Mouse (Mus musculus): ENCODE measurements at regions not wholly inside any gene's neighbourhood (a gene's known extent, or its start where the extent isn't known, plus 50 kb on each side); places are given as distances from the start of the nearest gene placed in this dataset.

DNA sequence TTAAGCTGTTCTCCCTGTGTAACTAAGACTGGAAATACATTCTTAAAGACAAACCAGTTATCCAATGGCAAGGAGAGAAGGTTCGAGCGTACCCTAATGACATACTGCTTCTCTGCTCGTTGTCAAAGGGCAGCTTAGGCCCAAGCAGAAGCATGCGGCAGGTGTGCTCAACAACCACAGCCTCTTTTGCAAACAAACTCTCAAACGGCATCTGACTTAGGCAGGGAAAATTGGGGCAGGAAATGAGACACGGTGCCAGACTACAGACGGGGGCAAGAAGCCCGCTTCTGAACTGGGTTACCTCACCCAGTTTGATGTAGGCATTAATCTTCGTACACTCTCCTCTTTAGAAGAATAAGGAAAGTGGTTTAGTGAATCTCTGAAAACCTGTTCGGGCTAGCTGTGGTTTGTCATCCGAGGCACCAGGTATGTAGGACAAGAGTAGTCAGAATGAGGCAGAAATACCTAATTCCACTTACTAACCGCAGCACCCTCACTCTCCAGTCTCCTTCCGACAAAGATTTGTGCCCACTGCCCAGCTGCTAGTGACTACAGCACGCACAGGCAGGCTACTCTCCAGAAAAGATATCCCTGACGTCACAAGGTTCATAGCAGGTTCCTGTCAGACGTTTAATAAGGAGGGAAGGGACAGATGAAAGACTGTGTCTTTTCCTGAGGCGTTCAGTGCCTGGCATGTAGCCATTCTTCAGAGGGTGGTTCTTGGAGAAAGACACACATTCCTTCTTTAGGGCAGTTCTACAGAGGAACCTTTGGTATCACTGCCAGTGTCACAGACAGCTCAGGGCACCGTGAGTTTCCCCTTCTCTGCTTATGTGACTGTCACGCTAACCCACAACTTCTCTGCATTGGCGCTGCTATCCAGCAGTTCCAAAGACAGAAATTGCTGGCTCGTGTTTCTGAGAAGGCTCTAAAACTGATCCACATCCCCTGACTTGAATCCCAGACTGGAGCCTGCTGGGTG lies 175.8 kb downstream of the Tmx1 start:
- DNase-seq (ENCODE audit: extremely low spot score, low read depth, low spot score), result no peak

- DNase-seq (ENCODE audit: extremely low spot score, low read depth, low spot score), result no peak
These were observed 176.5 kb downstream of the Tmx1 start for GRCm38 (mm10) chr12:70629371-70629770.

DNA sequence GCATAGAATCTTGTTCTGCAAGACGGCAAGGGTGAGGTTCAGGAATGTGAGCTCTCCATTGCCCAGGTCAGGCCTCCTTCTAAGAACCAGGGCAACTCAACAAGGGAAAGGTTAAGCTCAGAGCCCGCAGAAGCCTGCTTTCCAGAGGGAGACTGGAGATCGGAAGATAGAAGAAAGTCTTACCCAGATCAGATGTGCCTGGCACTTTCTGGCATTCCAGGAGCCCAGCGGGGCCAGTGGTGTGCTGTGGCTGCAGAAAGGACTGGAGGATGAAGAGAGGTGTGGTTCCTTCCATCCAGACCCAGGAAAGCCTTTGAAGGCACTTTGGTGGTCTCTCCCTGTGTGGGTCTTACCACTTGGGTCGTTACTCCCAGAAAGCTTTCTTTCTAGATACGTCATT lies 178.4 kb downstream of the Tmx1 start:
- DNase-seq (ENCODE audit: extremely low spot score, low read depth, low spot score), result no peak

DNA sequence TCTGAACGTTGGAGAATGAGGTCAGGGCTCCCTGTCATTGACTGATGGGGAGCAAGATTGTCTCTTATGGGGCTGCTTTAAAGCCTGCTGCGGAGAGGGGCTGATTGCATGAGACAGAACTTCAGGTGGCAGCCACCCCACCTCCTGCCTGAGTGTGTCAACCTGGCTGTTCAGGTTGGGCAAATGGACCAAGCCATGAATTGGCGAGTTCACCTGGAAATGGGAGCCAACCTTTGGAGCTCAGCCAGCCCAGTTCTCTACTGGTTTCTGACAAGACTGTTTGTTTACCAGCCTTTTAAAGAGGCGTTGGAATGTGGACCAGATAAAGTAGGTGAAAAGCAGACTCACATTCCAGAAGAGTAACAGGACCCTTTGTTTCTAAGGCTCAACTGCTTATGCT lies 180.3 kb downstream of the Tmx1 start:
- DNase-seq (ENCODE audit: extremely low spot score, low read depth, low spot score), result no peak

DNA sequence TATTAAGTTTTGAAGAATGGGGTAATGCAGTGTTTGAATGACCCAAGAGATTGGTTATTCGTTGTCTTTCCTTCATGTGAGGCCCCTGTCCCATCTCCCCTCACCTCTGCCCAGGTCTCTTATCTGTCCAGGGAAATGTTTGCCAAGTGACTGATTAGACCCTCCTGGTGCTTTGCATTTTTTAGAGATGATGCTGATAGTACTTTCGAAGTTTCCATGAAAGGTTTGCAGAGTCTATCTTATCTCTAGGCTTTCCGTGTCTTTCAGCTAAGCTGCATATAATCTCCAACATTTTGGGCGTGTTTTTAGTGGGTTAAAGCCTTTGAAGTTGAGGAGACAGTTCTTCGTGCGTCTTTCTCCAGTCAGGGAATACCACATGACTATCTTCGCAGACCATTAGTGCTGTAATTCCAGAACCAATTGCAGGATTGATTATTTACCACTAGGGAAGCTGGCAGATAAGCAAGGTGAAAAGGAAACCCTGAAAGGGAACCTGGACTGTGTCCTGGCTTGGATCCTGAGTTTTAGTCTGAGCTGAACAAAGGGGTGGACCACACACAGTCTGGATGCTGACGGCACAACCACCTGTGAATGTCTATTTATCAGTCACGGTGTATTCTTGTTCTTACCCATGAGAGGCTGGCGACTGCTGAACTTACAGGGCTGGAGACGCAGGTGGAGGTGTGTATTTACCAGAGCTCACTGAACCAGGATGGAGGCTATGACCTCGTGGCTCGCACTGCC lies 180.9 kb downstream of the Tmx1 start:
- no peak for DNase-seq (ENCODE audit: extremely low spot score, low read depth, low spot score)

DNA sequence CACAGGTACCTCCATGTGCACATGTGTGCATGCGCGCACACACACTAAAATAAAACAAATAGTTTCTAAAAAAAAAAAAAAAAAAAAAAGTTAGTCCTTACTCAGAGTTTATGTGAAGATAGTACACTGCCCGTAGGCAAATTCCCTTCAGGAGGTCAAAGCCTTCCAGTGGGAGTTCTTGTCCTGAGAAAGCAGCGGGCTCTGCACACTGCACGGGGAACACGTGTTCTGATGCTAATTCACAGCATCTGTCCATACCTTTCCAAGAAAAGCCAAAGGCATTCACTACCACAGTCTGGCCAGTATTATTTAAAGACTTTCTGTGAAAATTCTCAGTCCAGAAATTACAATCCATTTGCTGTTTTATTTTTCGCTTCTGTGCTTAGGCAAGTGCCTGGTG lies 183.1 kb downstream of the Tmx1 start:
- no peak for DNase-seq (ENCODE audit: extremely low spot score, low read depth, low spot score)

- DNase-seq (ENCODE audit: extremely low spot score, low read depth, low spot score), result no peak
These were observed 185.1 kb upstream of the Frmd6 start for GRCm38 (mm10) chr12:70640186-70640585.

- DNase-seq (ENCODE audit: extremely low spot score, low read depth, low spot score), result no peak
These were observed 180.4 kb upstream of the Frmd6 start for GRCm38 (mm10) chr12:70644910-70645309.

GRCm38 (mm10) chr12:70645407-70645806 lies 179.9 kb upstream of the Frmd6 start:
- DNase-seq (ENCODE audit: extremely low spot score, low read depth, low spot score), result no peak

GRCm38 (mm10) chr12:70647516-70647915 lies 177.8 kb upstream of the Frmd6 start:
- no peak for DNase-seq (ENCODE audit: extremely low spot score, low read depth, low spot score)

DNA sequence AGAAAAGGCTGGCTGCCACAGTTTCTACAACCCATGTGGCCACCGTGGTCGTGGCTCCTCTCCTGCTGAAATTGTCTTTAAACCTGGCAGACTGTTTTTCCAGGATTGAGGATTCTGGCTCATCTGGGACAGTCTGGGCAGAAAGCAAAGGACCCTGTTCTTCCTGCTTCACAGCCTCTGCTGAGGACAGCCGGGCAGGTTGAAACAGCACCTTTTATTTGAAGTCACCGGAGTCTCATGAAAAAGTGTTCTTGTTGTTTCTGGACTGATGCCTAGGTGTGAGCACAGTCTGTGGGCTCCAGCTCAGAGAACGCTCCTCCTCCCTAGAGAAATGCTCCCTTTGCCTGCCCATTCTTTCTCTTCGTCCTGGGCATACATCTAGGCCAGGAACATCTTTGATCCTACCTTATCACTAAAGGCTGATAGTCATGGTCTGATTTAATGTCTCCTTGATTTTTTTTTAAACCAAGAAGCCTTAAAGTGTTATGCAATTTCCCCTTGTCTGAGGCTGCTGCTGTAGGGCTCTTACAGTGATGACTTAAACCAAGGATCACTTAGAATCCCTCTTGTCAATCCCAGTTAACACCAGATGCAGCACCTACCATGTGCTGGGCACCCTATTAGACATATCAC lies 177.0 kb upstream of the Frmd6 start:
- DNase-seq (ENCODE audit: extremely low spot score, low read depth, low spot score), result no peak

- no peak for DNase-seq (ENCODE audit: extremely low spot score, low read depth, low spot score)
These were observed 176.5 kb upstream of the Frmd6 start for GRCm38 (mm10) chr12:70648812-70649188.

- no peak for DNase-seq (ENCODE audit: extremely low spot score, low read depth, low spot score)
These were observed 175.6 kb upstream of the Frmd6 start for GRCm38 (mm10) chr12:70649691-70650090.

- DNase-seq (ENCODE audit: extremely low spot score, low read depth, low spot score), result no peak
These were observed 174.8 kb upstream of the Frmd6 start for GRCm38 (mm10) chr12:70650470-70650869.

DNA sequence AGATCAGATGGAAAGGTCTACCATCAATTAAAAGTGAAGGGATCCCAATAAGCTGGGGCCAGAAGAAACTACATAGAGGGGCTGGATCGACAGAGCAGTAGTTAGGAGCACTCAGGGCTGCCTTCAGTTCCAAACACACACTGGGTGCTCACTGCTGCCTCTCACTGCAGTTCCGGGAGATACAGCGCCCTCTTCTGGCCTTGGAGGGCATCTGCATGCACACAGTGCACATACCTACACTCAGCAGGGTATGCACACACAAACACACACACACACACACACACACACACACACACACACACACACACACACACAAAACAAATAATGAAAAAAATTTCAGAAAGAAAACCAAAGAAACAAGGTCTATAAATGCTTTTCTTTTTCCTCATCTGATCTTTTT lies 172.6 kb upstream of the Frmd6 start:
- no peak for DNase-seq (ENCODE audit: extremely low spot score, low read depth, low spot score)

GRCm38 (mm10) chr12:70653971-70654370 lies 171.3 kb upstream of the Frmd6 start:
- no peak for DNase-seq (ENCODE audit: extremely low spot score, low read depth, low spot score)

GRCm38 (mm10) chr12:70654546-70654945 lies 170.8 kb upstream of the Frmd6 start:
- DNase-seq (ENCODE audit: extremely low spot score, low read depth, low spot score), result no peak

DNA sequence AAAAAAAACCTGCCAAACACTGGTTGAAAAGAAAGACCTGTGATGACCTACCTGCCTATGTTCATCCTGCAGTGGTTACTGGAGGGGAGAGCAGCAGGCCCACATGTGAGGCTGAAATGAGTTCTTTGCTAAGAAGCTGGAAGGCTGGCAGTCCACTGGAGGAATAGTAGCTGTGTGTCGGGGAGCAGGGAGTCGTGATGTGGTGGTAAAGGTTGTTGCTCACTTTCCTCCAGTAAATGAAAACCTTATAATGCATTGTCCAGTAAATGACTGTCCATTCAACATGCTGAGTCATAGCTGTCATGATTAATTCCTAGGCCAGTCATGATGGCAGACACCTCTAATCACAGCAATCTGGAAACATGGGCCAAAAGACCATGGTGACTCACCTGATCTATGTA lies 169.9 kb upstream of the Frmd6 start:
- no peak for DNase-seq (ENCODE audit: extremely low spot score, low read depth, low spot score)

DNA sequence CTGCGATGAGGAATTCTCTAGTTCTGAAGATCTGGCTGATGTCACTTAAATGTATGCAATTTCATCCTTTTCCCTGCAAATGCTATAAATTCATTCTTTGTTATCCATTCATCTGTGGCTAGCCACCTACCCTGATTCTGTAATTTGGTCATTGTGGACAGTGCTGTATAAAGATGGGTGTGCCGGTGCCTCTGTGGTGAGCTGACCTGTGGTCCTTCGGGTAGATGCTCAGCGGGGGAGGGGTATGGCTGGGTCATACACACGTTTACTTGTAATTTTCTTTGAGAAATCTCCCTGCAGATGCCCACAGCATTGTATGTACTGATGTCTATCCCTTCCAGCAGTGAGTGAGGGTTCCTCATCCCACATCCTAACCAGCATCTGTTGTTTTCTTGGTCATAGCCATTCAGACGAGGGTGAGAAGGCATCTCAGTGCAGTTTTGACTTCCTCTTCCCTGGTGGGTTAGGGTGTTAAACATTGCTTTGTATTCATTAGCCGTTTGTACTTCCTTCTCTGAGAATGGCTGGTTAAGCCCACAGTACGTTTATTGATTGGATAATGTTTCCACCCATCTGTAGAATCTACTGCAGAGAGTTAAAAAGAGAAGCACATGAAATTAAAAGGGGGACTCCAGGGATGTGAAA lies 169.3 kb upstream of the Frmd6 start:
- DNase-seq (ENCODE audit: extremely low spot score, low read depth, low spot score), result no peak

DNA sequence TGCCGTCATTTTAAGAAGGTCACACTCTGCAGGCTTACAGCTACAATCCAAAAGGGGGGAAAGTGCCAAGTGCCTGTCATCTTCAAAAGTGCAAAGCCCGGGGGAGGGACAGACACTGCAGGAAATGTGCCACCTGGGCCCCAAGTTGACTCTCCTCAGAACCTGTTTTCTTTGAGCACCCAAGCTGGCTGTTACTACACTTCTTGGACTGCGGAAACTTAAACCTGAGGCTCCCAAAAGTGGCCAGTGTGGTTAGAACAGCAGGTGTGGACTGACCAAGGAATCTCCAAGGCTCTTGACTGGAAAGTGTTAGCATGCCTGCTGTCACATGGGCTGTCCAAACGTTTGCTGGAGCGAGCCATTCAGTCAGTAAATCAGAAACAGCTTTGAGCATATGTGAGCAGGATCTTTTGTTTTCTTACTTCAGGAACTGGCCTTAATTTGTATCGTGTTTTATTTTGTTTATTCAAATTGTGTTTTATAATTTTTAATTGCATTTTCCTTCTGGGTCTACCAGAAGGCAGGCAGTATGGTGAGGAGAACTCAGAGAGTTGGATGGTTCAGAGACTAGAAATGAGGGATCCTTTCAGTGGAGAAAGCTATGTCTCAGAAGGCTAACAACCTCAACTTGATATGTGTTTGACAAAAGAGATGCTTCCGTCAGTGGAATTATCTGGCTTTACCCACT lies 168.4 kb upstream of the Frmd6 start:
- DNase-seq (ENCODE audit: extremely low spot score, low read depth, low spot score), result no peak

DNA sequence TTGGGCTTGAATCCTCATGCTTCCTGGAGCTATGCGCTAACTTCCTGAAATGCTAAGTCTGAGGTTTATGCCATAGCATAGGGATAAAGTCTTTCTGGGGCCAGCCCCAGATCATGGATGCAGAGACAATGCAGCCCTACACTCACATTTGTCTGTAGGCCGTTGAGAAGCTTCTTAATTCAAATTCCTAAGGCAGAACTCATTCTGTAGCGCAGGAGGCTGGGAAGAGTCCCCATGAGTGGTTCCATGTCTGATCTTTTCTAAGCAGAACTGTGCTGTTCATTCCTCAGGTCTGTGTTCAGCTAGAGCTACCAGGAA lies 167.9 kb upstream of the Frmd6 start:
- DNase-seq (ENCODE audit: extremely low spot score, low read depth, low spot score), result no peak
